Mouse (Mus musculus) neural tube, embryonic 11.5 days (tissue): ENCODE data around the gene Trim56. TPM values are rescaled to one million over a fixed set of nuclear protein-coding genes. Genes with fewer than 3 reads are reported as not detected.
"Not testable (repeated sequence)": the region's sequence is repeated elsewhere in the genome, so short reads cannot be mapped to it uniquely, and the experiment has no call there.

ENCODE experiments used
- ATAC-seq: fragments of 200-750 bp; cut with Nextera tagmentation; 2 replicates; pipeline ENCODE4 v1.8.0; 2017; ENCODE audit warnings: moderate number of reproducible peaks, mild to moderate bottlenecking, moderate TSS enrichment, moderate library complexity; ENCODE audit not compliant: insufficient read depth, low FRiP score, low TSS enrichment
- DNase-seq: peaks from one replicate; pipeline ENCODE4 v3.0.0-alpha.2; 2015; ENCODE audit warnings: low spot score
- H3K27ac ChIP-seq: fragments of 300-500 bp; sonication (generic); 2 replicates; pipeline ENCODE4 v1.5.1; 2014; ENCODE audit warnings: low read depth, mild to moderate bottlenecking, low read length
- H3K27me3 ChIP-seq: fragments of 300-500 bp; sonication (generic); 2 replicates; pipeline ENCODE4 v1.6.1; 2014; ENCODE audit warnings: mild to moderate bottlenecking, low read length, mixed read lengths; ENCODE audit not compliant: control insufficient read depth, insufficient read depth
- H3K36me3 ChIP-seq: fragments of 300-500 bp; sonication (generic); 2 replicates; pipeline ENCODE4 v1.6.1; 2014; ENCODE audit warnings: mild to moderate bottlenecking, low read length, moderate library complexity, mixed read lengths; ENCODE audit not compliant: control insufficient read depth, insufficient read depth
- H3K4me1 ChIP-seq: fragments of 300-500 bp; sonication (generic); 2 replicates; pipeline ENCODE4 v1.6.1; 2014; ENCODE audit warnings: low read length, mixed read lengths; ENCODE audit not compliant: control insufficient read depth, insufficient read depth
- H3K4me2 ChIP-seq: fragments of 300-500 bp; sonication (generic); 2 replicates; pipeline ENCODE4 v1.6.1; 2014; ENCODE audit warnings: low read depth, mild to moderate bottlenecking, moderate library complexity
- H3K4me3 ChIP-seq: fragments of 300-500 bp; sonication (generic); 2 replicates; pipeline ENCODE4 v1.5.1; 2014; ENCODE audit warnings: low read depth, low read length
- H3K9ac ChIP-seq: fragments of 300-500 bp; sonication (generic); 2 replicates; pipeline ENCODE4 v1.6.1; 2014; ENCODE audit warnings: mild to moderate bottlenecking, low read length
- H3K9me3 ChIP-seq: fragments of 300-500 bp; sonication (generic); 2 replicates; pipeline ENCODE4 v1.6.1; 2016; ENCODE audit warnings: low read length; ENCODE audit not compliant: control insufficient read depth
- WGBS: fragments of 180-500 bp; shearing (Covaris S2); extraction: QIAGEN DNeasy Blood & Tissue Kit; methylation state at CpG from one replicate; pipeline ENCODE4 v1.1.7; 2014; 5-methylcytosine and 5-hydroxymethylcytosine counted together
- polyA plus RNA-seq: library from polyadenylated mRNA; unstranded; fragments of >200 nt; fragmentation: Nextera tagmentation; extraction: Ambion mirVana; gene quantifications from 2 replicates; pipeline ENCODE4 v1.2.1, GENCODE M21; 2014

Gene Trim56
- polyA plus RNA-seq, 1 experiment from 2014 or later, result 4.9 TPM

DNA sequence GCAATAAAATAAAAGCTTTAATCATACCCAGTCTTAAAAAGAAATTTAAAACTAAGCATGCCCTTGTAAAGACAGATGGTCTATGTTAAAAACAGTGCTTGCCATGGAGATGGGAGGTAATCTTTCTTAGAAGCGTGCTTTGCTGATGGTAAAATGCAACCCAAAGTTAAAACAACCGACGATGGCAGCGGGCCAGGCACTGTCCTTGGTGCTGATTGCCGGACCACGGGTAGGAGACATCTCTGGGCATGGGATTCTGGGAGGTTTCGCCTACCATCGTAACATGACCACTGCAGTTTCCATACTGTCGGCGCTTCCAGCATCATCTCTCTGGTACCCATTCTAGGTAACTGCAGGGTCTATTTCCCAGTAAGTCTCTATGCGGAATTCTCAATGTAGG is 18.9 kb upstream of the Trim56 start:
- 33% methylated on average over 11 of the region's 11 CpGs for WGBS
- Histone ChIP-seq H3K4me3 (no peak overlapping the region), H3K4me2 (no peak overlapping the region), H3K9ac (no peak overlapping the region), H3K36me3 (no peaks in the 10 kb centered on the region), H3K9me3 (no peaks in the 10 kb centered on the region), H3K4me1 (no peaks in the 10 kb centered on the region), H3K27me3 (no peaks in the 10 kb centered on the region), H3K27ac (no peak overlapping the region)
- no peak for ATAC-seq
- peak; percentile 30 for DNase-seq

DNA sequence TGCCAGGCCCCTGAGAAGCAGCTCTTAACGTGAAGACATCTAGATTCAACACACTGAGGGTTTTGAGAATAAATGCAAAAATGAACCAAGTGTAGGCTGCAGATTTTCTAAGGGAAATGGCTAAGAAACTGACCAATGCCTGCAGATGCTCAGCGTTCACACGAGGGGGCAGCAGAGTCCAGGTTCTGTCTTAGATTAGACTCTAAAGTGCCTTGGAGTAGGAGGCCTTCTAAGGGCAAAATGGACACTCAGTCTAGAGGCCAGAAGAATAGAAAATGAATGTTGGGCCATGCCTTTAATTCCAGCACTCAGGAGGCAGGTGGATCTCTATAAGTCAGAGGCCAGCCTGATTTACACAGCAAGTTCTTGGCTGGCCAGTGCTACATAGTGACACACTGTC is 15.5 kb upstream of the Trim56 start:
- H3K4me3 ChIP-seq, result no peak overlapping the region
- no peaks in the 10 kb centered on the region for H3K27me3 ChIP-seq
- ATAC-seq (no peak), DNase-seq (peak; percentile 64)
- H3K9ac ChIP-seq, result no peak overlapping the region
- H3K27ac ChIP-seq, result no peak overlapping the region
- H3K4me2 ChIP-seq, result no peak overlapping the region
- no peaks in the 10 kb centered on the region for H3K9me3 ChIP-seq
- no peaks in the 10 kb centered on the region for H3K4me1 ChIP-seq
- H3K36me3 ChIP-seq, result no peaks in the 10 kb centered on the region
- WGBS, result 5% methylated on average over 3 of the region's 3 CpGs

DNA sequence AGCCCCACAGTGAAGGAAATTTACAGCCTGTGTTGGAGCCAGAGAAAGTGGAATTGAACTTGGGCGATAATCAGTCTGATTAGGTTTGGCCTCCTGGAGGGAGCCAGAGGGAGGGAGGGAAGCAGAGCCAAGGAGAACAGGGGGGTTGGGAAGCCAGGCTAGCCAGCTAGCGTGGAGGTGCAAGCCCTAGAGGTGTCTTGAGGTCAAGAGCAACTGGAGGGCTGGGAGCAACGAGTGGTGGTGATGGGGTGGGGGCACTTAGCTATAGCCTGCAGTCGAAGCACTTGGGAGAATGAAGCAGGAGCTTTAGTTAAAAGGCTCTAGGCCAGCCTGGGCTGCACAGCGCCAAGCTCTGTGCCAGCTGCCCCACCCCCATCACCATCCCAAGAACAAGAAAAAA is 13.3 kb upstream of the Trim56 start:
- ATAC-seq, result no peak
- Histone ChIP-seq H3K9me3 (no peaks in the 10 kb centered on the region), H3K9ac (no peak overlapping the region), H3K27me3 (no peaks in the 10 kb centered on the region), H3K4me3 (no peak overlapping the region), H3K4me1 (no peaks in the 10 kb centered on the region), H3K4me2 (no peak overlapping the region), H3K27ac (no peak overlapping the region), H3K36me3 (no peaks in the 10 kb centered on the region)
- no peak for DNase-seq
- WGBS, result 23% methylated on average over 5 of the region's 5 CpGs

DNA sequence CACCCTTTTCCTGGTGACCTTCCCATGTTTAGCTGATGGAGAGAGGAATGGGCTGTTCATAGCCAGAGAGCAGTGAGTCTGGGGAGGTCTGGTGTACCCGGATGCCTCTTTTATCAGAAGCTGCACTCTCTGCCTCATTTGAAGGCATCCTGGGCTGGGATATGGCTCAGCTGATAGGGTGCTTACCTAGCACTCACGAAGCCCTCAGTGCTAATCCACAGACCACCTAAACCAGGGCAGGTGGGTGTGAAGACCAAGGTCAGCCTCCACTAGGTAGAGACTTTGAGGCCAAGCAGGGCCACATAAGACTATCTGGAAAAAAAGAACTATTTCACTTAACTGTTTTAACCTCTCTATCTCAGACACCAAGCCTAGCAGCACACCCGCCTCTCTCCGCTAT is 7.5 kb upstream of the Trim56 start:
- no peak overlapping the region for H3K9ac ChIP-seq

DNA sequence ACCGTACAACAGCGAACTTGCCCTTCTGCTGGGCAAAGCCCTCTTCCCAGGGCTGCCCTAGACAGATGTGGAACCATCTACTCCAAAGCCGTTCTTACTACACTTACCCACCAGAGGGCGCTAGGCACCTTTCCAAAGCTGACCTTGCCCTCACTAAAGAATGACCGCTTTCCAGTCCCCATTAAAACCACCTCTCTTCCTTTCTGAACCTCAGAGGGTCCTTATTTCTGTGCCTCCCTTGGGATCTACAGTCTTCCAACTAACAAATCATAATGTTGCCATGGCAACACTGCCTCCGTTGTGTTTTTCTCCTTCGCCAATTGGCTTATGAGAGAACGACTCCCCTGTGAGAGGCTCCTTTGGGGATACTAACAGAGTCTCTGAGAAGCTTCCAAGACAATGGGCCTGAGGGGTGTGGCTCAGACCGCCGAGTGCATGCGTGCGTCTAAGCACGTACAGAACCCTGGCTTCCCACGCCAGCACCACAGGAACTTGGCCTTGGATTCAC is 6.7 kb upstream of the Trim56 start:
- Histone ChIP-seq H3K27me3 (no peaks in the 10 kb centered on the region), H3K4me1 (0 out of 2 replicates have a peak, but pooled peaks cover 2% of the 10 kb centered on the region), H3K27ac (0 out of 2 replicates have a peak overlapping the region, but pooled peaks have one; percentile 58), H3K9me3 (no peaks in the 10 kb centered on the region), H3K36me3 (no peaks in the 10 kb centered on the region), H3K9ac (no peak overlapping the region), H3K4me2 (no peak overlapping the region), H3K4me3 (no peak overlapping the region)
- peak; percentile 60 for ATAC-seq
- 9% methylated on average over 14 of the region's 14 CpGs for WGBS
- DNase-seq, result peak; percentile 79

More for the DNA sequence above, 7.5 kb upstream of the Trim56 start:
- no peak overlapping the region for H3K4me2 ChIP-seq
- H3K4me1 ChIP-seq, result 0 out of 2 replicates have a peak, but pooled peaks cover 2% of the 10 kb centered on the region
- H3K4me3 ChIP-seq, result no peak overlapping the region
- no peak for DNase-seq
- WGBS, result 89% methylated on average over 4 of the region's 4 CpGs
- H3K27me3 ChIP-seq, result no peaks in the 10 kb centered on the region
- H3K36me3 ChIP-seq, result no peaks in the 10 kb centered on the region
- H3K27ac ChIP-seq, result no peak overlapping the region
- ATAC-seq, result no peak
- no peaks in the 10 kb centered on the region for H3K9me3 ChIP-seq

DNA sequence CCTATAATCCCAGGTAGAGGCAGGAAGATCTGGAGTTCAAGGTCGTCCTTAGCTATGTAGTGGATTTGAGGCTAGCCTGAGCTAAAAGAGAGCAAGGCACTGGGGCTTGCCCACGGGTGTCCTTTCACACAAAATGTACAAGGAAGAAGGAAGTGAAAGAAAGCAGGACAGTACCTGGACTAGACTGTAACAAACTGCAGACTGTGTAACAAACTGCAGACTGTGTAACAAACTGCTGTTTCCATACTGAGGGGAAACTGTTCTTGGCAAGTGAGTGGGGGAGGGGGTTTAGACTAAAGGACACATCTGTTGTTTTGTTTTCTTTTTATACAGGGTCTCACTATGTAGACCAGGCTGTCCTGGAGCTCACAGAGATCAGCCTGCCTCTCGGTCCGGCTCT is 5.3 kb upstream of the Trim56 start:
- Histone ChIP-seq H3K9ac (no peak overlapping the region), H3K27ac (no peak overlapping the region), H3K9me3 (no peaks in the 10 kb centered on the region), H3K4me1 (peaks cover 4% of the 10 kb centered on the region), H3K4me3 (no peak overlapping the region), H3K4me2 (no peak overlapping the region), H3K27me3 (no peaks in the 10 kb centered on the region), H3K36me3 (no peaks in the 10 kb centered on the region)
- 79% methylated on average over 4 of the region's 4 CpGs for WGBS
- DNase-seq (no peak), ATAC-seq (no peak)

DNA sequence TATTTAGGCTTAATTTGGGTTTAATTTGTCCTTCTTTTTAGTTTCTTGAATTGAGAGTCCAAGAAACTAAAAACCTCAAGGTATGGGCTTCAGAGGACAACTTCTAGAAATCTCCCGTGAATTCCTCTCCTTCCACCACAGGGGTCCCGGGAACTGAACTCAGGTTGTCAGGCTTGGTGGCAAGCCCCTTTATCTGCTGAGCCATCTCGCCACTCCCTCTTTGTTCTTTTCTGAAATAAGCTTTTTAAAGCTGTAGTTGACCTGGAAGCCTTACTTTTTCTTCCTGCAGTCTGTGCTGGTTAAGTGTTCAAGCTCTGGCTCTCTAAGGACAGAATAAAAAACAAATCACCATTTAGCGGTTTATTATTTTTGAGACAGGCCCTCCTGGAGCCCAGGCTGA is 2.9 kb upstream of the Trim56 start:
- Histone ChIP-seq H3K4me2 (no peak overlapping the region), H3K4me1 (peaks cover 8% of the 10 kb centered on the region), H3K9me3 (no peaks in the 10 kb centered on the region), H3K9ac (no peak overlapping the region), H3K27me3 (no peaks in the 10 kb centered on the region), H3K36me3 (peaks cover 2% of the 10 kb centered on the region; the same call in 1 of the 2 replicates), H3K4me3 (no peak overlapping the region), H3K27ac (no peak overlapping the region)
- ATAC-seq, result no peak
- no peak for DNase-seq
- 78% methylated on average over 4 of the region's 4 CpGs for WGBS

DNA sequence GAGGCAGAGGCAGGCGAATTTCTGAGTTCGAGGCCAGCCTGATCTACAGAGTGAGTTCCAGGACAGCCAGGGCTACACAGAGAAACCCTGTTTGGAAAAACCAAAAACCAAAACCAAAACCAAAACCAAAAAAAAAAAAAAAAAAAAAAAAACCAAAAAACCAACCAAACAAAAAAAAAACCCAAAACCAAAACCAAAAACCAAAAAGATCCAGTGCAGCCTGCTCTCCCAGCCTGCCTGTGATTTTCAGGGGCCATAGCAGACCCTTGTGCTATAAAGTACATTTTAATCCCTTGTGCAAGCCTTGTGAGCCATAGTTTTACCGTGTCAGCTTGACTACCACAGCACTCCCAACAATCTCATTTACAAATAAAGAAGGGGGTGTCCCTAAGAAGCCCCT is 2.0 kb upstream of the Trim56 start:
- not testable (repeated sequence) for H3K36me3 ChIP-seq, ATAC-seq, H3K4me1 ChIP-seq, H3K9me3 ChIP-seq, H3K27me3 ChIP-seq, H3K4me2 ChIP-seq, H3K27ac ChIP-seq, H3K9ac ChIP-seq, H3K4me3 ChIP-seq, DNase-seq
- 93% methylated on average over 3 of the region's 3 CpGs for WGBS

DNA sequence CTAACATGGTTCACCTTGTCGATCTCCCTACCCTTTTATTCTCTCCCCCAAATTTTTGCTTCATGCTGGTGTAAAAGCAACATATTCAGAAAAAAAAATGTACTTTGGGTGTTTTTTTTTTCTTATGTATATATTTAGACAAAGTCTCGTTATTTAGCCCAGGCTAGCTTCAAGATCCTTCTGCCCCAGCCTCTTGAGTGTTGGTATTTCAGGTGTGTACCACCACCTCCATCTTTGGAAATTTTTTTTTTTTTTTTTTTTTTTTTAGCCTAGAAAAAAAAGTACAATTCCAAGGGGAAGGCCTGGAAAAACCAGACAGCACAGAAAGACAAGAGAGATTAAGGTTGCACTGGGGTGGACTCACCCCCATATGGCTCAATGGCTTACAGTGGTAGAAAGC is 978 bp upstream of the Trim56 start:
- H3K27me3 ChIP-seq, result no peaks in the 10 kb centered on the region
- peaks cover 6% of the 10 kb centered on the region for H3K4me1 ChIP-seq
- no peak overlapping the region for H3K4me2 ChIP-seq
- peaks cover 2% of the 10 kb centered on the region; the same call in 1 of the 2 replicates for H3K36me3 ChIP-seq
- H3K9me3 ChIP-seq, result no peaks in the 10 kb centered on the region; the same call in 1 of the 2 replicates
- no peak overlapping the region for H3K9ac ChIP-seq
- H3K4me3 ChIP-seq, result no peak overlapping the region
- ATAC-seq, result no peak
- H3K27ac ChIP-seq, result no peak overlapping the region
- 70% methylated on average over 2 of the region's 2 CpGs for WGBS
- DNase-seq, result no peak
